Mouse (Mus musculus) fibroblast of lung, adult 2 months (primary cell): ENCODE results near the gene Plscr1.

Source experiments
- DNase-seq: peaks from one replicate; pipeline ENCODE4 v3.0.0-alpha.2; 2011; ENCODE audit warnings: low read depth

Plscr1 gene

GRCm38 (mm10) chr9:92253585-92254321, 4.2 kb downstream of the Plscr1 start:
- no peak for DNase-seq

- DNase-seq: no peak
Measured at GRCm38 (mm10) chr9:92260481-92261159, 11.1 kb downstream of the Plscr1 start.

- no peak for DNase-seq
Measured at GRCm38 (mm10) chr9:92265719-92266118, 16.2 kb downstream of the Plscr1 start.

GRCm38 (mm10) chr9:92266558-92267171, 17.1 kb downstream of the Plscr1 start:
- no peak for DNase-seq

GRCm38 (mm10) chr9:92267732-92268131, 18.2 kb downstream of the Plscr1 start:
- no peak for DNase-seq

GRCm38 (mm10) chr9:92269829-92270404, 20.4 kb downstream of the Plscr1 start:
- no peak for DNase-seq

GRCm38 (mm10) chr9:92270927-92271326, 21.4 kb downstream of the Plscr1 start:
- DNase-seq: peak; percentile 70

- no peak for DNase-seq
Measured at GRCm38 (mm10) chr9:92272650-92273049, 23.1 kb downstream of the Plscr1 start.

- no peak for DNase-seq
Measured at GRCm38 (mm10) chr9:92273271-92273670, 23.7 kb downstream of the Plscr1 start.

- DNase-seq: no peak
Measured at GRCm38 (mm10) chr9:92273956-92274762, 24.6 kb downstream of the Plscr1 start.

GRCm38 (mm10) chr9:92275486-92276207, 26.1 kb downstream of the Plscr1 start, which contains the start of gene Plscr2:
Gene Plscr2 (plus strand): TSS chr9:92275602.
- no peak for DNase-seq

- no peak for DNase-seq
Measured at GRCm38 (mm10) chr9:92276360-92276759, 26.8 kb downstream of the Plscr1 start.

- DNase-seq: no peak
Measured at GRCm38 (mm10) chr9:92280048-92280447, 30.5 kb downstream of the Plscr1 start.

- no peak for DNase-seq
Measured at GRCm38 (mm10) chr9:92282563-92283171, 33.1 kb downstream of the Plscr1 start.

- DNase-seq: no peak
Measured at GRCm38 (mm10) chr9:92289675-92290074, 40.1 kb downstream of the Plscr1 start.

GRCm38 (mm10) chr9:92292169-92292568, 42.6 kb downstream of the Plscr1 start:
- DNase-seq: no peak

GRCm38 (mm10) chr9:92292922-92293321, 43.4 kb downstream of the Plscr1 start:
- DNase-seq: no peak

GRCm38 (mm10) chr9:92293560-92294548, 44.3 kb downstream of the Plscr1 start:
- no peak for DNase-seq

- no peak for DNase-seq
Measured at GRCm38 (mm10) chr9:92298288-92298687, 48.7 kb downstream of the Plscr1 start.
